Mouse (Mus musculus) hindbrain, embryonic 16.5 days (tissue): ENCODE measurements around the gene Alyref. TPM values are rescaled to one million over a fixed set of nuclear protein-coding genes. Genes with fewer than 3 reads are reported as not detected.

Source experiments
- ATAC-seq: fragments of 200-750 bp; cut with Nextera tagmentation; 2 replicates; pipeline ENCODE4 v1.8.0; 2017; ENCODE audit warnings: moderate TSS enrichment, moderate library complexity
- H3K27ac ChIP-seq: fragments of 300-500 bp; sonication (generic); 2 replicates; pipeline ENCODE4 v1.5.1; 2014; ENCODE audit warnings: low read depth, mild to moderate bottlenecking, control low read depth, low read length, moderate library complexity
- H3K27me3 ChIP-seq: fragments of 300-500 bp; sonication (generic); replicated peaks from 2 replicates; pipeline ENCODE4 v1.6.1; 2014; ENCODE audit warnings: low read length; ENCODE audit not compliant: control insufficient read depth, insufficient read depth
- H3K36me3 ChIP-seq: fragments of 300-500 bp; sonication (generic); 2 replicates; pipeline ENCODE4 v1.6.1; 2014; ENCODE audit warnings: mild to moderate bottlenecking, low read length, moderate library complexity, mixed read lengths; ENCODE audit not compliant: control insufficient read depth, insufficient read depth
- H3K4me1 ChIP-seq: fragments of 300-500 bp; sonication (generic); 2 replicates; pipeline ENCODE4 v1.6.1; 2014; ENCODE audit warnings: low read depth, low read length; ENCODE audit not compliant: control insufficient read depth, insufficient read depth
- H3K4me2 ChIP-seq: fragments of 300-500 bp; sonication (generic); 2 replicates; pipeline ENCODE4 v1.6.1; 2014; ENCODE audit warnings: mild to moderate bottlenecking, low read length, control low read depth, moderate library complexity
- H3K4me3 ChIP-seq: fragments of 300-500 bp; sonication (generic); 2 replicates; pipeline ENCODE4 v1.5.1; 2014; ENCODE audit warnings: mild to moderate bottlenecking, low read length, control low read depth, moderate library complexity
- H3K9ac ChIP-seq: fragments of 300-500 bp; sonication (generic); 2 replicates; pipeline ENCODE4 v1.6.1; 2014; ENCODE audit warnings: low read depth, mild to moderate bottlenecking, control low read depth, low read length, moderate library complexity
- H3K9me3 ChIP-seq: fragments of 300-500 bp; sonication (generic); 2 replicates; pipeline ENCODE4 v1.6.1; 2014; ENCODE audit warnings: mild to moderate bottlenecking, low read length, moderate library complexity; ENCODE audit not compliant: control insufficient read depth
- WGBS: fragments of 180-500 bp; shearing (Covaris S2); extraction: QIAGEN DNeasy Blood & Tissue Kit; methylation state at CpG from one replicate; pipeline ENCODE4 v1.1.7; 2014; 5-methylcytosine and 5-hydroxymethylcytosine counted together
- polyA plus RNA-seq: library from polyadenylated mRNA; unstranded; fragments of >200 nt; fragmentation: Nextera tagmentation; extraction: Ambion mirVana; gene quantifications from 2 replicates; pipeline ENCODE4 v1.2.1, GENCODE M21; 2015

The Alyref gene
- polyA plus RNA-seq, result 55.8 and 202 TPM in 2 replicates

DNA sequence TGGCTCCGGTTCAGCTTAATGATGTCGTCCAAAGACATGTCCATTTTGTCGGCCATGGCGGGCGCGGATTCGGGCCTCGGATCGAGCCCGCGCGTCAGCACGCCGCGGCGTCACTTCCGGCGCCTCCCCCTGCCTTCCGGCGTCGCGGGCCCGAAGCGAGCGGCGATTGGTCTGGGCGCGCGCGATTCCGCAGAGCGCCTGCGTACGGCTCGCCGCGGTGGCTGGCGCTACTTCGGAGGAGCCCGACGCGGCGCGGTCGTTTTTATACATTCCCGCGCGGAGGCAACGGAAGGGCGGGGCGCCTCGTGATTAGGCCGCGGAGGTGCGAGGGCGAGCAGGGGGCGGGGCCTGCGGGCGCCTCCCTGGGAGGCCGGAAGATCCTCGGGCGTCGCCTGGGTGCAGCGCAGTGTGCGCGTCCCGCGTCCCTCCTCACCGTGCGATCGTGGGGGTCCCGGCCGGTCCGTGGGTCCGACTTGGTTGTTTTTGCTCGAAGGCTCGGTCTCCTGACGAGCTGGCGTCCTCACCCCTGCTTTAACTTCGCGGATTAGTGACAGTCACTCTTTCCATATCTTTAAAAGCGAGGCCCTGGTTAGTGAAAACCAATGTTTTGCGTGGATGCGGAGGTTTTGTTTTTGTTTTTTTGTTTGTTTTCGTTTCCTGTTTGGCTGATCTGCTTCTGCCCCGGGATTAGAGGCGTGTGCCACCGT lies at the start of gene Alyref, which contains the start of gene Anapc11:
Alyref (minus strand) TSS at position 83 of the 707 bp plus-strand sequence.
Anapc11 (plus strand) TSS at position 139 of the 707 bp plus-strand sequence.
- Histone ChIP-seq H3K9ac (peak within 1 kb of the TSS; percentile 98), H3K4me2 (peak within 1 kb of the TSS; percentile 99)
- ATAC-seq, result peak; percentile 99

DNA sequence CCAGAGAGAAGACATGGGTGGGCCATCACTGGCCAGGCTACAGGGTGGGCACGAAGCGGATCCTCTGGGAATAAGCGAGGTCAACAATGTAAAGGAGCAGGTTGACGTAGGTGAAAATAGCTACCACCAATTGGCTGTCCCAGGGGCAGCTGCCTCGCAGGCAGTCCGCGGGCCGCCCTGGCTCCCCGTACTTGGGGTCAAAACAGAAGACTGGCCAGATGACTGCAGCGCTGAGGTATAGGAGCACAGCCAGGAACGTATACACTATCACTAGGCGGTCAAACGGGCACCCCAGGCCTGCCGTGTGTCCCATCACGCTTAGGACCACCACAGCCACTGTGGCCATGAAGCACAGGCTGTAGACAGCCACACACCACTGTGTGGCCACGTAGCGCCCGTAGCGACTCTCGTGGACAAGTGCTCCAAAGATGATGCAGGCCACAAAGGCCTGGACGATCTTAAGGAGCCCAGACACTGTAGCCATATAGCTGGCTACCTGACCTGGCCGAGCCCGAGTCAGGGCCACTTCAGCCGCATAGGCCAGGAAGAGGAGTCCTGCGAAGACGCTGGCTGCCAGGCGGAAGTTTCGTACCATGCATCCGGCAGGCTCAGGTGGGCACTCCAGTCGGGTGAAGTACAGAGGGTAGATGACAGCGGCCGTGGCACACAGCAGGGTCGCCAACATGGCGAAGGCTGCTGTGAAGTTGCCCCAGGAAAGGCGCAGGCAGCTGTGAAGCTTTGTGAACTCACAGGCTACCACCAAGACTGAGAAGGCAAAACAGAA lies 49.1 kb upstream of the Alyref start:
- WGBS, result 80% methylated on average over 35 of the region's 35 CpGs
- H3K9ac ChIP-seq, result no peak overlapping the region
- ATAC-seq, result no peak
- no peak overlapping the region for H3K27ac ChIP-seq
- peaks cover 3% of the 10 kb centered on the region; the same call in 1 of the 2 replicates for H3K27me3 ChIP-seq
- no peak overlapping the region; the same call in 1 of the 2 replicates for H3K4me2 ChIP-seq
- no peak overlapping the region for H3K4me3 ChIP-seq
- no peaks in the 10 kb centered on the region for H3K9me3 ChIP-seq
- peaks cover 15% of the 10 kb centered on the region for H3K4me1 ChIP-seq
- H3K36me3 ChIP-seq, result no peaks in the 10 kb centered on the region

More for the DNA sequence above, at the start of gene Alyref, which contains the start of gene Anapc11:
- peak within 1 kb of the TSS; percentile 89 for H3K27ac ChIP-seq
- under 1% methylated on average over 88 of the region's 88 CpGs for WGBS
- H3K9me3 ChIP-seq, result no peaks in the 10 kb centered on the region
- H3K4me3 ChIP-seq, result peak within 1 kb of the TSS; percentile 98
- H3K4me1 ChIP-seq, result peaks cover 16% of the 10 kb centered on the region
- no peaks in the 10 kb centered on the region for H3K27me3 ChIP-seq
- peaks cover 35% of the 10 kb centered on the region for H3K36me3 ChIP-seq

DNA sequence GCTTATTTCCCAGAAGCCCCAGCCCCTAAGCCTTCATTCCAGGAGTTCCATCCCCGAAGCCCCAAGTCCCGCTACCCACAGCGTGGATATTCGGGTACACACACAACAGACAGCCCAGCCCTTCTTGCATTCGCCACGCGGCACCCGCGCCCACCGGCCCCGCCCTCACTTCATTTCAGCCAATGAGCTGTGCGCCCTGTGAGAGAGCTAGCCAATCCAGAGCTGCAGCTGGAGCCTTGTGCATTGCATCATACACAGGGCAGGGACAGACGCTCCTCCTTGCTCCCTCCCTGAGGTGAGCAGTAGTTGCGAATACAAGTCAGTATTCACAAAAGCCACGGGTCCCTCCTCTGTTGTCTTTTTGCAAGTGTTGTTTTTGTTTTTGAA lies 45.4 kb upstream of the Alyref start, which contains the start of gene Pycr1:
Pycr1 (minus strand) TSS at position 169 of the 387 bp plus-strand sequence.
- ATAC-seq, result peak; percentile 100
- H3K4me1 ChIP-seq, result peaks cover 15% of the 10 kb centered on the region
- H3K27ac ChIP-seq, result no peak within 1 kb of the TSS; the same call in 1 of the 2 replicates
- peak within 1 kb of the TSS; percentile 78 for H3K9ac ChIP-seq
- peak within 1 kb of the TSS; percentile 94 for H3K4me2 ChIP-seq
- WGBS, result 0% methylated on average over 15 of the region's 15 CpGs
- H3K27me3 ChIP-seq, result peaks cover 3% of the 10 kb centered on the region; the same call in 1 of the 2 replicates
- H3K9me3 ChIP-seq, result no peaks in the 10 kb centered on the region
- peak within 1 kb of the TSS; percentile 59 for H3K4me3 ChIP-seq
- H3K36me3 ChIP-seq, result no peaks in the 10 kb centered on the region

DNA sequence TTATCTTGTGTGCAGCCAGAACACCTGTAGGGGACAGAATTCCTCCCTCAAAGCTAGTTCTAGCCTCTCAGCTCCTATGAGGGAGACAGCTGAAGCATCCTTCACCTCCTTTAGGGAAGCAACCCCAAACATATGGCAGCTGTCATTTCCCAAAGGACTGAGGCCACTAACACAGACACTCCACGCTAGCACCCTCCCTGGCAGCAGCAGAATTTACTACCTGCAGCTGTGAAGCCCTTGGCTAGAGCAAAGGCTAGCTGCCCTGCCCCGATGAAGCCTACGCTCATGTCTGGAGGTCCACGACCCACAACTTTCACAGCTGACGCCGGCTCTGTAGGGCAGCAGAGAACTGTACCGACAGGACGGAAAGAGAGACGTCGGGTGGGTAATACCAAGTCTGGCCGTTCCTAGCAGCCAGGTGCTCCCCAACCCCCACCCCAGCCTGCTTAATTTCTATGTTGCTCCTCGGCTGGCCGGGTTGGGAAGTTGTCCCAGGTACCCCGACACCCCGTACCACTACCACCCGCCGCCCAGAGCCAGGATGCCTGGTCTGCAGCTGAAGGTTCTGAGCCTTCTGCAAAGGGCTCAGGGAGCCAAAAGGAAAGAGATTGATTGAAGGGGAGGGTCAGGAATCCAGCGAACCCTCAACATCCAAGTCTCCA lies 44.9 kb upstream of the Alyref start:
- peaks cover 12% of the 10 kb centered on the region for H3K4me1 ChIP-seq
- no peak overlapping the region; the same call in 1 of the 2 replicates for H3K27ac ChIP-seq
- no peaks in the 10 kb centered on the region for H3K9me3 ChIP-seq
- 1% methylated on average over 18 of the region's 18 CpGs for WGBS
- peaks cover 3% of the 10 kb centered on the region; the same call in 1 of the 2 replicates for H3K27me3 ChIP-seq
- peak overlapping the region; percentile 78 for H3K9ac ChIP-seq
- peak overlapping the region; percentile 59 for H3K4me3 ChIP-seq
- H3K36me3 ChIP-seq, result no peaks in the 10 kb centered on the region
- peak overlapping the region; percentile 94 for H3K4me2 ChIP-seq
- peak; percentile 69 for ATAC-seq

DNA sequence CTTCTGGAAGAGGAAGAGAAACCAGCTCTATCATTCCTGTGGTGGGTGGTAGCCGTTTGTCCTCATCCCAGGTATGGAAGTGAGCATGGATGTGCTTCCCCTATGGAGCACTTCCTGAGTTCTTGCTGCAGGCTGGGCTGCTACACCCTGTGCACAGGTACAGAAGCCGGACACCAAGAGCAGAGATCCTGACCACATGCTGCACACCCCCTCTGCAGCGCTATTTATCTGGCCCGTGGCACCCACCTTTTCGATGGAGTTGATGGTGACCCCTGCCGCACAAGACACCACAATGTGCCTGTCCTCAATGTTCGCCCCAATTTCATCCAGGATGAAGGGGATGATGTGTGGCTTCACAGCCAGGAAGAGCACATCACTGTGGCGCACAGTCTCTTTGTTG lies 43.7 kb upstream of the Alyref start:
- no peak overlapping the region for H3K4me2 ChIP-seq
- 92% methylated on average over 8 of the region's 8 CpGs for WGBS
- H3K9ac ChIP-seq, result no peak overlapping the region; the same call in 1 of the 2 replicates
- no peaks in the 10 kb centered on the region for H3K27me3 ChIP-seq
- H3K4me3 ChIP-seq, result no peak overlapping the region
- no peak overlapping the region for H3K27ac ChIP-seq
- H3K36me3 ChIP-seq, result no peaks in the 10 kb centered on the region
- H3K4me1 ChIP-seq, result peaks cover 8% of the 10 kb centered on the region
- no peaks in the 10 kb centered on the region for H3K9me3 ChIP-seq
- no peak for ATAC-seq

DNA sequence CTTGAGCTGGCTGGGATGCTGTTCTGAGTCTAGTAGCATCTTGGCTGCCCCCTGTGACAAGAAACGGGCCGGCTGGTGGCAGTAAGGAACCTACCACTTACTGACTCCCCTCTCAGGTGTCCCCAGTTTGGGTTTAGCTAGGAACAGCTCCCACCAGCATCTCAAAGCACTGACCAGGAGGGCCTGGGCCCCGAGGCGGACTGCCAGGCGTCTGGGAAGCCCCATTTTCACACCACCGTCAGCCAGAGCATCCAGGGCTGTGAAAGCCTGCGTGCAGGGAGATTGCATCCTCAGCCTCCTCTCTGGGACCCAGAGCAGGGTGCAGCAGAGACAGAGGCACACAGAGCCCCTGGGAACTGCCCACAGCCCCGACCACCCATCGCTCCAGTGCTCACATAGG lies 43.1 kb upstream of the Alyref start:
- Histone ChIP-seq H3K4me1 (peaks cover 8% of the 10 kb centered on the region), H3K9ac (no peak overlapping the region), H3K4me2 (no peak overlapping the region), H3K27ac (no peak overlapping the region), H3K4me3 (no peak overlapping the region), H3K27me3 (no peaks in the 10 kb centered on the region), H3K36me3 (no peaks in the 10 kb centered on the region), H3K9me3 (no peaks in the 10 kb centered on the region)
- no peak for ATAC-seq
- WGBS, result 66% methylated on average over 9 of the region's 9 CpGs

DNA sequence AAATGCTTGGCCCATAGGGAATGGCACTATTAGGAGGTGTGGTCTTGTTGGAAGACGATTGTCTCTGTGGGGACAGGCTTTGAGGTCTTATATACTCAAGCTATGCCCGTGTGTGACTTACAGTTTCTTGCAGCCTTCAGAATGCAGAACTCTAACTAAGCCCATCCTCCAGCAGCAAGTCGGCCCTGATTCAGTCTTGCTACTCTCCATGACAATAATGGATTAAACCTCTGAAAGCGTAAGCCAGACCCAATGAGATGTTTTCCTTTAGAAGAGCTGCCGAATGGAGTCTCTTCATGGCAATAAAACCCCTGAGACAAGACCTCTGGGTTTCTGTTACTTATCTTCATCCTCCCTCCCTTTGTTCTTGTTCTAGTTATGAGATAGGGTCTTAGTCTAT lies 36.6 kb upstream of the Alyref start:
- H3K27me3 ChIP-seq, result no peaks in the 10 kb centered on the region
- H3K36me3 ChIP-seq, result no peaks in the 10 kb centered on the region; the same call in 1 of the 2 replicates
- H3K9ac ChIP-seq, result no peak overlapping the region
- H3K4me3 ChIP-seq, result no peak overlapping the region
- no peak for ATAC-seq
- H3K4me1 ChIP-seq, result peaks cover 27% of the 10 kb centered on the region
- no peaks in the 10 kb centered on the region for H3K9me3 ChIP-seq
- H3K27ac ChIP-seq, result no peak overlapping the region
- H3K4me2 ChIP-seq, result no peak overlapping the region
- whole genome bisulfite sequencing, result 80% methylated on average over 5 of the region's 5 CpGs

DNA sequence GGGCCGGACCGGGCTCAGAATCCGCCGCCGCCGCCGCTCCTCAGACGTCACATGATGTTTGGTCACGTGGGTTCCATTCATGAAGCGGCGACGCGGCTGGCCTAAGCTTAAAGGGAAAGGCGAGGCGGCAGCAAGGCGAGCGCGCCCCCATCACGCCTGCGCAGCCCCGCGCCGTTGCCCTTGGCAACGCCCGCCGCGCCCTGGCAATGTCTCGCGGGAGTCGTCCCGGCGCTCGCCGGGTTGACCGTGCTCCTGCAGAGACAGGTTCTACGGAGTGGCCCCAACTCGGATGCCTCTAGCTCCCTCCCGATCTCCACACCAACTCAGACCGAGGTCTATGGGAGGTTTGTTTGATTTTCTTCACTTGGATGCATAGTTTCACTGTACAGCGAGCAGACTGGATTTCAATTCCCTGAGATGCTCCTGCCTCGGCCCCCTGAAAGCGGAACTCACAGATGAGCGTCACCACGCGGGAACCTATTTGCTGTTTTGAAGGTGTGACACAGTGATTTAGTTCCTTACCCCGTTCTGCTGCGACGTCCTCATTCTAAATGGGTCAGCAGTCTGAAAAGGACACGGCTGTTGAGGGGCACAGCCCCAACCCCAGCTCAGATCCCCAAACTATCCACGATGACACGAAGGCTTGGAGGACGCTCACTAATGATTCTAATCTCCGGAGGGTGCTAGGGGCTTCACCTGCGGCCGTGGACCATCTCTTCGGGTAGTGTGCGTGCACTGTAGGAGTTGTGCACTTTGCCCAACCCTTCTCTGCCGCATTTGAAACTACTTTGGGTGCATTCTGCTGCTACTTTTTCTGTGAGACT lies 35.6 kb upstream of the Alyref start, which contains the start of gene Mafg:
Mafg (minus strand) TSS at position 81 of the 824 bp plus-strand sequence.
- H3K27me3 ChIP-seq, result no peaks in the 10 kb centered on the region
- peak; percentile 92 for ATAC-seq
- H3K36me3 ChIP-seq, result peaks cover 7% of the 10 kb centered on the region
- H3K4me2 ChIP-seq, result peak within 1 kb of the TSS; percentile 96
- WGBS, result 13% methylated on average over 49 of the region's 58 CpGs
- peaks cover 31% of the 10 kb centered on the region for H3K4me1 ChIP-seq
- no peaks in the 10 kb centered on the region for H3K9me3 ChIP-seq
- peak within 1 kb of the TSS; percentile 90 for H3K4me3 ChIP-seq
- H3K9ac ChIP-seq, result peak within 1 kb of the TSS; percentile 94
- peak within 1 kb of the TSS; percentile 88 for H3K27ac ChIP-seq
